Mouse (Mus musculus) myocyte (in vitro differentiated cells): Measurements from ENCODE around the gene Scfd2.
A peak's percentile ranks its signal among the peaks of the same experiment; 100 is the strongest.

ENCODE experiments used
- MAX ChIP-seq: IDR thresholded peaks from one replicate; pipeline ENCODE4 v1.6.1; 2011; ENCODE audit warnings: low read depth, mild to moderate bottlenecking, control low read depth
- POLR2A ChIP-seq: IDR thresholded peaks from one replicate; pipeline ENCODE4 v1.6.1; 2011; ENCODE audit warnings: low read depth, mild to moderate bottlenecking, control low read depth, moderate library complexity; ENCODE audit not compliant: insufficient read length
- TCF12 ChIP-seq: IDR thresholded peaks from one replicate; pipeline ENCODE4 v1.6.1; 2011; ENCODE audit warnings: mild to moderate bottlenecking, control low read depth; ENCODE audit not compliant: poor library complexity, insufficient read depth, severe bottlenecking
- USF1 ChIP-seq: IDR thresholded peaks from one replicate; pipeline ENCODE4 v1.6.1; 2011; ENCODE audit warnings: low read depth, mild to moderate bottlenecking, control low read depth, moderate library complexity

DNA sequence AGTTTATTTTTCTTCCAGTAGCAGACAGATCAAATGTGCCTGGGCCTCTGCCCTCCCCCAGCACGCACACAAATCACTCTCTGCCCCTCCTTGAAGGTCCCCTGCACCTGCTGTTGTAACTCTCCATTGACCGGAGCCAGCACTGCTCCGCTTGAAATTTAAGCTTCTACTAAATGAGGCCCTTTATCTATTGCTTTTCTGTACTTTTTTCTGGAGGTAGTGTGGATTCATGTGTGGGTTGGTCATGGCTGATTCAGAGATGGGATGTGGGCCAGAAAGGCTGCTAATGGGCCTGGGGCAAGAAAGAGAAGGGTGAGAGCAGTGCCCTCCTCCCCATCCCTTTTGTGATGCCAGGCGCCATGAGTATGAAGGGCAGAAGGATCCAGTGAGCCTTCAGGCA is 285.1 kb downstream of the Scfd2 start:
- peak; percentile 79 for TF ChIP-seq TCF12
- no peak for TF ChIP-seq POLR2A
- no peak for TF ChIP-seq MAX
- no peak for TF ChIP-seq USF1
